Mouse (Mus musculus): Measurements from ENCODE around the gene Arpc5. TPM values are rescaled to one million over a fixed set of nuclear protein-coding genes. Genes with fewer than 3 reads are reported as not detected.
"Not testable (repeated sequence)": the region's sequence is repeated elsewhere in the genome, so short reads cannot be mapped to it uniquely, and the experiment has no call there.

The Arpc5 gene
- total RNA-seq, 1 experiment from 2014 or later = 124 TPM

GRCm38 (mm10) chr1:152779071-152779737 is 12.9 kb downstream of the Arpc5 start:
- peak; percentile 84 for DNase-seq

GRCm38 (mm10) chr1:152784620-152785019 is 18.3 kb downstream of the Arpc5 start:
- DNase-seq = no peak

GRCm38 (mm10) chr1:152785446-152785845 is 19.1 kb downstream of the Arpc5 start:
- not testable (repeated sequence) for DNase-seq

- DNase-seq = no peak
Measured at GRCm38 (mm10) chr1:152786953-152787352, 20.6 kb downstream of the Arpc5 start.

GRCm38 (mm10) chr1:152788121-152788660 is 21.8 kb downstream of the Arpc5 start:
- DNase-seq = no peak

- no peak for DNase-seq
Measured at GRCm38 (mm10) chr1:152790254-152790653, 23.9 kb downstream of the Arpc5 start.

- no peak for DNase-seq
Measured at GRCm38 (mm10) chr1:152790821-152791220, 24.5 kb downstream of the Arpc5 start.

- no peak for DNase-seq
Measured at GRCm38 (mm10) chr1:152791269-152791668, 24.9 kb downstream of the Arpc5 start.

- no peak for DNase-seq
Measured at GRCm38 (mm10) chr1:152792736-152793494, 26.6 kb downstream of the Arpc5 start.

GRCm38 (mm10) chr1:152793495-152794130 is 27.3 kb downstream of the Arpc5 start:
- no peak for DNase-seq

GRCm38 (mm10) chr1:152795688-152796255 is 29.4 kb downstream of the Arpc5 start:
- DNase-seq = no peak

GRCm38 (mm10) chr1:152796683-152797263 is 30.4 kb downstream of the Arpc5 start:
- no peak for DNase-seq

- no peak for DNase-seq
Measured at GRCm38 (mm10) chr1:152798125-152798524, 31.8 kb downstream of the Arpc5 start.

- no peak for DNase-seq
Measured at GRCm38 (mm10) chr1:152799897-152800296, 33.6 kb downstream of the Arpc5 start, which contains the start of gene Ncf2. Ncf2 (plus strand) TSS chr1:152800194.

- no peak for DNase-seq
Measured at GRCm38 (mm10) chr1:152800633-152801176, 34.4 kb downstream of the Arpc5 start.

- no peak for DNase-seq
Measured at GRCm38 (mm10) chr1:152804907-152805306, 38.6 kb downstream of the Arpc5 start.

- no peak for DNase-seq
Measured at GRCm38 (mm10) chr1:152807619-152808391, 41.5 kb downstream of the Arpc5 start.

- DNase-seq = no peak
Measured at GRCm38 (mm10) chr1:152808392-152808680, 42.0 kb downstream of the Arpc5 start.

- no peak for DNase-seq
Measured at GRCm38 (mm10) chr1:152809541-152810252, 43.4 kb downstream of the Arpc5 start.
